Mouse (Mus musculus) fat pad, adult 2 months (tissue): ENCODE measurements around the gene Gm45618.
"Not testable (repeated sequence)": the region's sequence is repeated elsewhere in the genome, so short reads cannot be mapped to it uniquely, and the experiment has no call there.

Source experiments
- DNase-seq: peaks from one replicate; pipeline ENCODE4 v3.0.0-alpha.2; 2011; ENCODE audit warnings: low read depth, low spot score; ENCODE audit errors: extremely low read depth

Gm45618 gene

GRCm38 (mm10) chr7:142120629-142121028 lies at the start of gene Gm45618:
TSS of gene Gm45618 (minus strand) at chr7:142120729.
- not testable (repeated sequence) for DNase-seq

- no peak for DNase-seq
Observed at GRCm38 (mm10) chr7:142169836-142170235, 49.3 kb upstream of the Gm45618 start.

GRCm38 (mm10) chr7:142165639-142166038 lies 45.1 kb upstream of the Gm45618 start, which contains the start of gene Gm4553:
TSS of gene Gm4553 (minus strand) at chr7:142165739.
- DNase-seq: not testable (repeated sequence)

DNA sequence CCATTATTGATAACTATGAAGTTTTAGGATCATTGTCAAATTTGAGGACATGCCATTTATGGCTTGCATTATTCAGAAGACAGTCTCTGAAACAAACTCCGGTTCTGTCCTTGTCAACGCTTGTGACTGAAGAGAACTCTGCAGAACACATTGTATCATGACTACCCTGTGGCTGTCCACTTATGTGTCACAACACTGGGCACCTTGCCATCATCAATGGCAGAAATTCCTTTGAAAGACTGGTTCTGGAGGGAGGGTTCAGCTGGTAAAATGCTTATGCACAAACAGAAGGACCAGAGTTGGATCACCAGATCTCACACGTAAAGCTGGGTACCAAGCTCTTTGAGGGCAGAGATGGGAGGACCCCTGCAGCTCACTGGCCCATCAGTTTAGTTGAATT lies 38.8 kb upstream of the Gm45618 start:
- no peak for DNase-seq

- DNase-seq: not testable (repeated sequence)
Observed at GRCm38 (mm10) chr7:142157013-142157412, 36.5 kb upstream of the Gm45618 start, which contains the start of gene Gm29735. TSS of gene Gm29735 (minus strand) at chr7:142157113.

GRCm38 (mm10) chr7:142155308-142155707 lies 34.8 kb upstream of the Gm45618 start:
- no peak for DNase-seq

DNA sequence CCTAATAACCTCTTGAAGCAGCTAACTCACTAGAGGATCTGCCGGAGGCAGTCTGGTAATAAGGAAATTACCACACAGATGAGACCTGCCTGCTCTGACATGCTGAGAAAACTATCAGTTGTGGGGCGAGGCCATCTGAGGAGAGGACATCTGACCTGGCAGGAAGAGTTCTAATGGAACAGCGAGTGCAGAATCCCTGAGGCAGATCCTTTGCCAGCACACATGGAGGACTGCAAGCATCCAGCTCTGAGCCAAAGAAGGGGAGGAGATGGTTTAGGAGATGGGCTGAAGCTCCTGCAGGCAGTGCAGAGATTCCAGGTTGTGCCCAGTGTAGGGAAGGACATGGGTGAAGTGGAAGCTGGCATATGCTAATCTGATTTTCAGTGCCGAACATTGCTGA lies 31.7 kb upstream of the Gm45618 start:
- no peak for DNase-seq

DNA sequence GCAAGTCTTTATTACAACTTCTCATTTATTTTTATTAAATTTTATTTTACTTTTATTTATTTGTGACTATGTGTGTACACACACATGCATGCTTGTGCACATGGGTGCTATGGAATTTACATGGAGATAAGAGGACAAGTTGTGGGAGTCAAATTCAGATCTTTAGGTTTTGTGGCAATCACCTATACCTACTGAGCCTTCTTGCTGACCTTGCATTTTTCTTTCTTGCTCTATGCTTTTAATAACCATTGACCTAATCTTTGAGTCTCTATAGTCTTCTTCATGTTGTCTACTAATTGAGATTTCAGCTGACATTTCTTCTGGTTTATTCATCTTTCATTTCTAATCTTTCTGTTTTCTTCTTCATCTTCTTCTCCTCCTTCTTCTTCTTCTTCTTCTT lies 28.1 kb upstream of the Gm45618 start:
- no peak for DNase-seq

- no peak for DNase-seq
Observed at GRCm38 (mm10) chr7:142146033-142146432, 25.5 kb upstream of the Gm45618 start.

DNA sequence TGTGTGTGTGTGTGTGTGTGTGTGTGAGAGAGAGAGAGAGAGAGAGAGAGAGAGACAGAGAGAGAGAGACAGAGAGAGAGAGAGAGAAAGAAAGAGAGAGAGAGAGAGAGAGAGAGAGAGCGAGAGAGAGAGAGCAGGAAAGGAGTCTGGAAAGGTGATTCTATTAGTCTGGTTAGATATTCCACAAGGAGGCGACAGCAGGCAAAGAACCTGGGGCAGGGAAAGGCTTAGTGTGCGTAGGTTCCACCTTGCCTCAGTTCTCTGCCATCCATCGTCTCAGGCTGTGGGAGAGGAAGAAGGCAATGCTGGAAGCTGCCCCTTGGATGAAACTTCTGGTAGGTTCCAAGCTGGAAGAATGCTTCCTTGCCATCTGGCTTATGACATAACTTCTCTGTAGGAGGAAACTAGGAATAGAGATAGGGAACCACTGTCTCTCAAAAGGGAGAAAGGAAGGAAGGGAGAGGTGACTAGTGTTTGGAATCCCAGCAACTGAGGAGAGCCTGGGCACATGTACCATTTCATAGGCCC lies 24.9 kb upstream of the Gm45618 start:
- DNase-seq: no peak

- DNase-seq: no peak
Observed at GRCm38 (mm10) chr7:142144507-142144906, 24.0 kb upstream of the Gm45618 start, which contains the start of gene Gm45337. TSS of gene Gm45337 (minus strand) at chr7:142144607.

DNA sequence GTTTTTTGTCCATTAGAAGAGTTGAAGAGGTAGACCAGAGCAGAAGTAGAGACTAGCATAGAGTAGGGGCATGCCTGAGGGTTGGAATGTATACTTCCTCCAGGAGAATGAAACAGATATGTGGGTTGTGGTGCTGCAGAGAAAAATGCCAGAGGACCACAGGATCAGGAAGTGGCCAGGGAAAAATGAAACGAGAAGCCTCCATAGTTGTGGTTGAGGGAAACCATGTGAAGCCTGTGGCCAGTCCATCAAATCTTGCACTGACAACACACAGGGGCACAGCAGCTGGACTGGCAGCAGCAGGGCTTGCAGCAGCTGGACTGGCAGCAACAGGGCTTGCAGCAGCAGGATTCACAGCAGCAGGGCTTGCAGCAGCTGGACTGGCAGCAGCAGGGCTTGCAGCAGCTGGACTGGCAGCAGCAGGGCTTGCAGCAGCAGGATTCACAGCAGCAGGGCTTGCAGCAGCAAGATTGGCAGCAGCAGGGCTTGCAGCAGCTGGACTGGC lies 23.0 kb upstream of the Gm45618 start:
- DNase-seq: not testable (repeated sequence)

DNA sequence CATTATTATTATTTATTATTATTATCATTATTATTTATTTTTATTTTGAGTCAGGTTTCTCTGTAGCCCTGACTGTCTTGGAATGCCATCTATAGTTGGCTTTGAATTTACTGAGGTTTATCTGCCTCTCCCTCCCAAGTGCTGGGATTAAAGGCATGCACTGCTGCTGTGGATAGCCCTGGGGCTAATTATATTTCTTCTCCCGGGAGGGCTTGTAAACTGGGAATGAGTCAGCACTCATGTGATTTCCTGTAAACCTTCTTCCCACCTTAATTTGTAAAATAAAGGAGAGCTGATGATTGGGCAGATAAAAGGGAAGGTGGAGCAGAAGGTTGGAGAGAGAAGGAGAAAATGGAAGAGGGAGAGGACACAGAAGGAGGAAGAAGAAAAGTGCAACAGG lies 20.2 kb upstream of the Gm45618 start:
- DNase-seq: no peak

DNA sequence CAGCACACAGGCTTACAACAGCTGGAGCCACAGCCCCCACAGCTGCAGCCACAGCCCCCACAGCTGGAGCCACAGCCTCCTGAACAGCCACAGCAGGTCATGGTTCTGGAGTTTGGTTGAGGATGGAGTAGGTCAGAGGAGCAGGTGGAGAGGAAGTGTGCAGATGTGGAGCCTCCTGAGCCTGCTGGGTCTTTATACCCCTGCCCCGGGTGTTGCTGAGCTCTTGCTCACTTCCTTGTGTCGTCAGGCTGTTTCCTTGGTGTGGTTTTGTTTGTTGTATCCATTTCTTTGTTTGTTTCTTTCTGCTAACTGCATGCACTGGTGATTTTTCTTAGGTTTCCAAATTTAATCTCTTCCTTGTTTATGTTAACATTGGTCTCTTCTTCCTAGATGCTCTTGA lies 15.4 kb upstream of the Gm45618 start, which contains the start of gene Gm39115:
TSS of gene Gm39115 (minus strand) at position 101 of the 400 bp plus-strand sequence.
- DNase-seq: not testable (repeated sequence)

DNA sequence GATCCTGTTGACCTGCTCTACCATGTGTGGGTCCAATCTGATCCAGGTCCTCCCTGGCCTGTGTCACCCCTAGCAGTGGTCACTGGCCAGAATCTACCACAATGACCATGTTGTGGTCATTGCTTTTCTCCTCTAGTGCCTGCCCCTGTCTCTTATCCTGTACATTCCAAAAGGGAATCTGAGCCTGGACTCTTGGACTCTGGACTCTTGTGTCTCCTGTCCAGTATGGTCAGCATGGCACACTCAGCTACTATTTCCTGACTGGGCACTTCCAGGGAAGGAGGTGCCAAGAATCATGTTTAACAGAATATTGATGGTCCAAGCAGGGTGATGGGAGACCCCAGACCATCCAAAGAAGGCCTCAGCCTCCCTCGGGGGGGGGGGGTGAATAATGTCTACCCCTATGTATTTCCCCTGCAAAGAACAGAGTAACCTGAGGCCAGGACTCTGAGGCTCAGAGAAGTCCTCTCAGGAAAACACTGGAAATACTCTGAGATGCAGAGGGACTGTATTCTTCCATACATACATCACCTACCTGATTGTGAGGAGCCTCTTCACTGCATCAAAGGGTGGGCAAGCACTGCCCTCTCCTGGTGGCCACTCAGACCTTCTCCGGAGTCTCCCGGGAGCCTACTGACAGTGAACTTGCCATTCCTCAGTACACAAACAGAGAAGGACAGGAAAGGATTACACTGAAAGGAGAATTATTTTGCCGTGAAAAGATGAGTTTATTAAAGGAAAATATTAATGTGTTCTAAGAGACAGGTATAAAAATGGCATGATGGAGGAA lies 13.9 kb upstream of the Gm45618 start:
- no peak for DNase-seq

DNA sequence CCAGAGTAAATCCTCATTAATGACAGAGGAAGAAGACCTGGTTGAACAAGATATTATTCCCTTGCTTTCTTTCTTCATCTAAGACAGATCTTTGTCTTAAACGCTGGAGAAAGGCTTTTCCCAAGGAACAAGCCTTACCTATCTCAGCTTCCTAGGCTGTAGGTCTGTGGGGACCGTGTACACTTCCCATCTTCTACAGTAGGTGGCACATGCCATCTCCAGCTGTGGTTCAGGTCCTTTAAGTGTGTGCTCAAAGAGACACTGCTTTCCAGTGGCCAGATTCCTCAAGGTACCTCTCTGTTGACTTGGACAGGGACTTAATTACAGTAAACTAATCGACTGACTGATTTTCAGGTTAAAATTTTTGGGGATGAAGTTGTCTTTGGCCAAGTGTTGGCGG lies 8.3 kb upstream of the Gm45618 start:
- DNase-seq: no peak

GRCm38 (mm10) chr7:142119632-142120031 lies 897 bp downstream of the Gm45618 start:
- no peak for DNase-seq

DNA sequence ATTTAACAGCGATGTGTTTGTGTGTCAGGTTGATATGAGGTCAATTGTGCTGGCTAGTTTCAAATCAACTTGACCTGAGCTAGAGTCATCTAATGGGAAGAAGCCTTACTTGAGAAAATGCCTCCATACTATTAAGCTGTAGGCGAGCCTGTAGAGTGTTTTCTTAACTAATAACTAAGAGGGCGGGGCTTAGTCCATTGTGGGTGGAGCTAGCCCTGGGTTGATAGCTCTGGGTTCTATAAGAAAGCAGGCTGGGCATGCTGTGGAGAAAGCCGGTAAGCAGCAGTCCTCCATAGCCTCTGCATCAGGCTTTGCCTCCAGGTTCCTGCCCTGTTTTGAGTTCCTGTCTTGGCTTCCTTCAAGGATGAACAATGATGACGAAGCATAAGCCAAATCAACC lies 15.8 kb downstream of the Gm45618 start:
- DNase-seq: no peak

DNA sequence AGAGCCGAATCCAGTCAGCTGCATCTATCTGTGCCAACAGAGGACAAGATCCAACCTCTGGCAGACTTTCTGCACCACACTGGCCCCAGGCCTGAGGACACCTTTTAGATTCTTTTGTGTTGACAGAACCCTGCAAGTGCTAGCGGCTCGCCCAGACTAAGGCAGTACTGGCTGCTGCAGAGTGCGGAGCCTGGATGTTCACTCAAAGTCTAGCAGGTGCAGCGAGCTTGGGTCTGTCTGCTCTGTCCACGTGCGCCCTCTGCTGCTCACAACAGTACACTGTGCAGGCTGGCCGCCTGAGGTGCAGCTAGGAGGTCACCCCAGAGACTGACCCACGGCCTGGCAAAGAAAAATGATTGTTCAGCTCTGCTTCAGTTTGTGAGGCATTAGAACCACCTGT lies 22.8 kb downstream of the Gm45618 start:
- DNase-seq: no peak

- no peak for DNase-seq
Observed at GRCm38 (mm10) chr7:142096701-142097100, 23.8 kb downstream of the Gm45618 start.

- DNase-seq: no peak
Observed at GRCm38 (mm10) chr7:142095183-142095931, 25.2 kb downstream of the Gm45618 start, which contains the start of gene Dusp8. TSS of gene Dusp8 (minus strand) at chr7:142095843.
